Mouse (Mus musculus) megakaryocyte, embryonic 14.5 days (primary cell): ENCODE results near the gene Jtb. TPM values are rescaled to one million over a fixed set of nuclear protein-coding genes. Genes with fewer than 3 reads are reported as not detected.

ENCODE experiments used
- H3K27me3 ChIP-seq: replicated peaks from 2 replicates; pipeline ENCODE3; 2012; ENCODE audit warnings: inconsistent platforms
- H3K36me3 ChIP-seq: replicated peaks from 2 replicates; pipeline ENCODE3; 2012; ENCODE audit warnings: low read length, inconsistent platforms, mixed read lengths
- H3K4me1 ChIP-seq: 2 replicates; pipeline ENCODE4 v1.6.1; 2012; ENCODE audit warnings: inconsistent platforms
- H3K4me3 ChIP-seq: replicated peaks from 2 replicates; pipeline ENCODE3; 2012; ENCODE audit warnings: moderate library complexity, mild to moderate bottlenecking, inconsistent platforms
- H3K9me3 ChIP-seq: 2 replicates; pipeline ENCODE4 v1.6.1; 2012; ENCODE audit warnings: inconsistent platforms
- FLI1 ChIP-seq: IDR thresholded peaks from 2 replicates; pipeline ENCODE4 v1.6.1; 2012; ENCODE audit warnings: low read length, inconsistent platforms, mixed read lengths
- GATA1 ChIP-seq: IDR thresholded peaks from 3 replicates; pipeline ENCODE4 v1.6.1; 2012; ENCODE audit warnings: mixed read lengths, low read length, inconsistent platforms, borderline replicate concordance
- polyA plus RNA-seq: library from polyadenylated mRNA; stranded (reverse); fragments of >175 nt; gene quantifications from 2 replicates; pipeline ENCODE4 v1.2.3, GENCODE M21; 2012; ENCODE audit warnings: low replicate concordance; ENCODE audit not compliant: insufficient read depth

Jtb gene
- polyA plus RNA-seq, 1 experiment, result 132 TPM

DNA sequence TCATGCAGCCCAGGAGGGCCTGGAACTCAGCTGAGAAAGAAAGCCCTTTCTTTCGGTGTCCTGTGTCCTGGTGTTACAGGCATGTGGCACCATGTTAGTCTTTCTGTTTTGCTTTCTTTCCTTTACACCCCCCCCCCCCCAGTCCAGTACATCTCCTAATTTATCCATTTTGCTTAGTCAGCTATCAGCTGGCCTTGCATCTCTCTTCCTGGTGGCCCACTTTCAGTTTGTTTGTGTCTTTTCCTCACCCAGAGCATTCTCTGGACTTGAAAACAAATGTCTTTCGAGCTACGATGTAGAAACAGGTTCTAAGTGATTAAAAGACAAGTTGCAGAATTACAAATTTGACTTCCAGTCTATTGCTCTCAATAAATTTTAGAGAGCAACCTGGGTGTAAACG, 8.9 kb upstream of the Jtb start:
- peaks cover 35% of the 10 kb centered on the region for H3K36me3 ChIP-seq
- H3K9me3 ChIP-seq, result no peaks in the 10 kb centered on the region
- peaks cover 50% of the 10 kb centered on the region for H3K4me1 ChIP-seq
- peak overlapping the region; percentile 67 for H3K4me3 ChIP-seq
- TF ChIP-seq FLI1 (no peak), GATA1 (no peak)
- no peaks in the 10 kb centered on the region for H3K27me3 ChIP-seq

- Histone ChIP-seq H3K4me3 (peak overlapping the region; percentile 72), H3K36me3 (peaks cover 35% of the 10 kb centered on the region)
These were observed 8.5 kb upstream of the Jtb start for GRCm38 (mm10) chr3:90222941-90223340.

DNA sequence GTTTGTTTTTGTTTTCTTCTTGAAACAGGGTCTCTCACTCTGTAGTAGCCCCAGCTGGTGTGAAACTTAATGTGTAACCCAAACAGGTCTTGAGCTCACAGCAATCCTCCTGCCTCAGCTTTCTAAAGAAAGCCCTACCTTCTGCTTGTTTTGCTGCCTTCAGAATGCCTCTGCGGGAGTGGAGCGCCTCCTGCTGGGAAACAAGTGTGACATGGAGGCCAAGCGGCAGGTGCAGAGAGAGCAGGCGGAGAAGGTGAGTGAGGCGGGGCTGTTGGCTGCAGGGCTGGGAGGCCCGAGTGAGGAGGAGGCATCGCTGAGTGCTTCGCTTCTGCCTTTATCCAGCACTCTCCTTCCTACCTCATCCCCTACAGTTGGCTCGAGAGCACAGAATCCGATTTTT, 7.1 kb upstream of the Jtb start:
- Histone ChIP-seq H3K9me3 (no peaks in the 10 kb centered on the region), H3K4me1 (peaks cover 41% of the 10 kb centered on the region), H3K4me3 (no peak overlapping the region), H3K36me3 (peaks cover 35% of the 10 kb centered on the region), H3K27me3 (no peaks in the 10 kb centered on the region)
- TF ChIP-seq FLI1 (no peak), GATA1 (no peak)

More at GRCm38 (mm10) chr3:90222941-90223340, 8.5 kb upstream of the Jtb start:
- no peak for TF ChIP-seq GATA1
- TF ChIP-seq FLI1, result no peak
- Histone ChIP-seq H3K4me1 (peaks cover 47% of the 10 kb centered on the region), H3K27me3 (no peaks in the 10 kb centered on the region), H3K9me3 (no peaks in the 10 kb centered on the region)

GRCm38 (mm10) chr3:90231075-90231474, 322 bp upstream of the Jtb start:
- H3K4me1 ChIP-seq, result peaks cover 16% of the 10 kb centered on the region; the same call in 1 of the 2 replicates
- no peaks in the 10 kb centered on the region for H3K9me3 ChIP-seq
- H3K27me3 ChIP-seq, result no peaks in the 10 kb centered on the region
- TF ChIP-seq GATA1 (no peak), FLI1 (no peak)
- peaks cover 26% of the 10 kb centered on the region for H3K36me3 ChIP-seq
- peak overlapping the region; percentile 96 for H3K4me3 ChIP-seq

DNA sequence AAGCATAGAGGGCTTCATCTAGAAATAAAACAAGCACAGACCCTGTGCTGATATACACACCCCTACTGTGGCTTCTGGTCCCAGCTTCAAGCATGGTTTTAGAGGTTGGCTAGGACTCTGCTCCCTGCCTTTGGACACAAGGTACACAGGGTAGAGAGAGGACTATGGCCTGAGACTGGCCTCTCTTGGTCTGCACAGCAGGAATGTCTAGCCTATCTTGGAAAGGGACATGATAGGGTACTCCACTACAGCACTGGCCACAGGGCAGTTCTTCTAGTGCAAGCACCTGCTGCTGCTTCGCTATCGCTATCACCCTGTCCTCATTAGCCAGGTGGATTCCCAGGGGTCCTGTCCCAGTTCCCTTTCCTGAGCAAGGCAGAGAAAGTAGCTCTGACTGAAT, 9.9 kb downstream of the Jtb start:
- Histone ChIP-seq H3K4me3 (no peak overlapping the region), H3K9me3 (no peaks in the 10 kb centered on the region), H3K36me3 (peaks cover 9% of the 10 kb centered on the region), H3K27me3 (peaks cover 3% of the 10 kb centered on the region), H3K4me1 (peaks cover 34% of the 10 kb centered on the region)
- no peak for TF ChIP-seq FLI1
- TF ChIP-seq GATA1, result no peak

GRCm38 (mm10) chr3:90241669-90242358, 10.4 kb downstream of the Jtb start:
- Histone ChIP-seq H3K9me3 (no peaks in the 10 kb centered on the region), H3K4me3 (no peak overlapping the region), H3K4me1 (peaks cover 39% of the 10 kb centered on the region), H3K27me3 (peaks cover 3% of the 10 kb centered on the region), H3K36me3 (peaks cover 5% of the 10 kb centered on the region)
- TF ChIP-seq FLI1, result no peak
- no peak for TF ChIP-seq GATA1

DNA sequence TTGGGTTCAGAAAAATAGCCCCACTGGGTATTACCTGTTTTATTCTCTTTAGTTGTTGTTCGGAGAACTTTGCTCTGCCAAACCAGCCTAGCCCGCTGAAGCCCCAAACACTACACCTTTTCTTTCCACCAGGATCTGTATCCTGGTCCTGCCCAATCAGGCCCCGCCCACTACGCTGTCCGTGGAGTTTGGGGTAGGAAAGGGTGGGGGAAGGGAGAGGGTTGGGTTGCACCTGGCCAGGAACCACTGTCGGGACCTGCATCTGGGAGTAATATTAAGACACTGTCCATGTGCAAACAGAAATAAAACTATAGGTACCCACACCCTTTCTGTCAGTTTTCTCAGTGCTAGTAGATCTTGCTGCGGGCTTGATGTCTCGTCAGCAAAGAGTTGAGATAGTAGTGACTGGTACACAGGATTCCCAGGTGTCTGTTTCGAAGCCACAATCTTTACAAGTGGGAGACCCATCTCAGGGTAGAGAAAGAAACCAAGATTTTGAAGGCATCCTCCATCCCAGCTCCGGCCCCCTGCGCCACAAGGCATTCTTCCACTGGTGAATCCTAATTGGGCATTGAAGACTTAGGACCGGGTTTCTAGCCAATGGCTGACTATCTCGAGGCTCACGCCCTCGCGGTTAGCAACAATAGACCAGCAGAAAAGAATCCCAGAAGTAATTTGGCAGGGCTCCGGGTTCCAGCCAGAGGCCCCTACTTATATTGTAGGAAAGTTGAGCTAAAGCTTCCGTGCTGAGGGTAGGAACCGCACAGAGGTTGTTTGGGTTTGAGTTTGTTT, 11.8 kb downstream of the Jtb start, which contains the start of gene Creb3l4:
Gene Creb3l4, minus strand, starts transcription at position 529 of the 792 bp plus-strand sequence.
- Histone ChIP-seq H3K4me3 (no peak within 1 kb of the TSS), H3K9me3 (no peaks in the 10 kb centered on the region), H3K27me3 (peaks cover 3% of the 10 kb centered on the region), H3K4me1 (peaks cover 43% of the 10 kb centered on the region), H3K36me3 (no peaks in the 10 kb centered on the region)
- no peak for TF ChIP-seq FLI1
- no peak for TF ChIP-seq GATA1

GRCm38 (mm10) chr3:90245406-90245805, 14.0 kb downstream of the Jtb start:
- Histone ChIP-seq H3K4me3 (peak overlapping the region; percentile 33), H3K36me3 (peaks cover 11% of the 10 kb centered on the region), H3K27me3 (no peaks in the 10 kb centered on the region), H3K4me1 (peaks cover 56% of the 10 kb centered on the region), H3K9me3 (no peaks in the 10 kb centered on the region)
- no peak for TF ChIP-seq GATA1

GRCm38 (mm10) chr3:90247630-90247959, 16.2 kb downstream of the Jtb start:
- Histone ChIP-seq H3K36me3 (peaks cover 26% of the 10 kb centered on the region), H3K27me3 (no peaks in the 10 kb centered on the region), H3K9me3 (no peaks in the 10 kb centered on the region), H3K4me3 (peak overlapping the region; percentile 98), H3K4me1 (peaks cover 57% of the 10 kb centered on the region)
- TF ChIP-seq GATA1 (no peak), FLI1 (no peak)
